28 mouse cellular contexts compared by ENCODE assay signal in genomic region chr19:27828316-27828715, GRCm38 (mm10).
A peak's percentile ranks its signal among the peaks of the same experiment; 100 is the strongest.
DNase-seq lines count a peak whose midpoint lies in the region; ATAC-seq and TF ChIP-seq lines count a peak whose summit lies in the region.
"Had no signal": no experiment of that assay in that cellular context is flagged by ENCODE, and none has a peak within 500 bp of the region (broad histone marks: within the 10 kb centered on the region; RNA-seq: fewer than 3 reads in every experiment).

No protein-coding gene starts in this region.

- H3K9me3 ChIP-seq in hindbrain, postnatal 0 days (ENCODE audit: low read length), result no peaks in the 10 kb centered on the region
- H3K9me3 ChIP-seq in hindbrain, embryonic 11.5 days (ENCODE audit: control insufficient read depth, low read length), result no peaks in the 10 kb centered on the region
- H3K9me3 ChIP-seq: embryonic facial prominence, embryonic 12.5 days; embryonic facial prominence, embryonic 15.5 days; forebrain, embryonic 12.5 days; heart, embryonic 10.5 days; heart, embryonic 13.5 days; hindbrain, embryonic 12.5 days; hindbrain, embryonic 15.5 days had no signal

- H3K4me1 ChIP-seq in hindbrain, postnatal 0 days (ENCODE audit: insufficient read depth, low read length), result no peaks in the 10 kb centered on the region
- H3K4me1 ChIP-seq in hindbrain, embryonic 11.5 days (replicated peaks; ENCODE audit: control insufficient read depth, insufficient read depth, low read length), result no peaks in the 10 kb centered on the region
- H3K4me1 ChIP-seq: embryonic facial prominence, embryonic 12.5 days; embryonic facial prominence, embryonic 15.5 days; hindbrain, embryonic 12.5 days; hindbrain, embryonic 15.5 days had no signal

- no peak for ATAC-seq in hindbrain, postnatal 0 days
- ATAC-seq in hindbrain, embryonic 11.5 days (ENCODE audit: low FRiP score), result no peak
- ATAC-seq in activated CD4-positive, CD25-positive, alpha-beta regulatory T cell, adult 4 months, result no peak
- ATAC-seq: forebrain, embryonic 16.5 days; intestine, embryonic 16.5 days had no signal

- H3K4me2 ChIP-seq in hindbrain, postnatal 0 days (ENCODE audit: low read depth, low read length), result no peak overlapping the region
- H3K4me2 ChIP-seq in hindbrain, embryonic 11.5 days (replicated peaks; ENCODE audit: low read depth, low read length), result no peak overlapping the region
- H3K4me2 ChIP-seq: embryonic facial prominence, embryonic 12.5 days; embryonic facial prominence, embryonic 15.5 days; forebrain, embryonic 12.5 days; heart, embryonic 13.5 days; hindbrain, embryonic 12.5 days; hindbrain, embryonic 15.5 days had no signal

- H3K27ac ChIP-seq in hindbrain, postnatal 0 days, result no peak overlapping the region
- no peak overlapping the region for H3K27ac ChIP-seq in hindbrain, embryonic 11.5 days (ENCODE audit: low read depth, low read length)
- H3K27ac ChIP-seq: embryonic facial prominence, embryonic 12.5 days; embryonic facial prominence, embryonic 15.5 days; forebrain, embryonic 12.5 days; heart, adult 2 months; heart, embryonic 10.5 days; heart, embryonic 13.5 days; hindbrain, embryonic 12.5 days; hindbrain, embryonic 15.5 days had no signal

- peak; percentile 6 to 13 for DNase-seq in cerebellum, postnatal 10 days
- DNase-seq in cerebellum, postnatal 14 days, result no peak
- peak; percentile 36 for DNase-seq in hindbrain, postnatal 0 days (ENCODE audit: low spot score)
- DNase-seq in hindbrain, embryonic 11.5 days (ENCODE audit: low spot score), result no peak
- peak; percentile 14 for DNase-seq in Muller cell, postnatal 12 days (ENCODE audit: inconsistent ontology term)
- DNase-seq in brain, adult 2 months (ENCODE audit: low read depth, low spot score), result peak; percentile 37
- DNase-seq in lung, adult 18-20 months, result no peak
- DNase-seq: adrenal gland, postnatal 10 days; adrenal gland, postnatal 36 days; cerebellum, adult 11-12 months; cerebellum, adult 8-10 months; cerebellum, postnatal 25 days; gastrocnemius, postnatal 10 days; gastrocnemius, postnatal 36 days; heart, adult 2 months; heart, postnatal 14 days; heart, postnatal 4 days; kidney, adult 18-20 months had no signal

- H3K27me3 ChIP-seq in hindbrain, postnatal 0 days (ENCODE audit: insufficient read depth, low read length), result no peaks in the 10 kb centered on the region
- no peaks in the 10 kb centered on the region for H3K27me3 ChIP-seq in hindbrain, embryonic 11.5 days (ENCODE audit: control insufficient read depth, insufficient read depth, low read length)
- H3K27me3 ChIP-seq: embryonic facial prominence, embryonic 12.5 days; embryonic facial prominence, embryonic 15.5 days; forebrain, embryonic 12.5 days; heart, embryonic 13.5 days; hindbrain, embryonic 12.5 days; hindbrain, embryonic 15.5 days had no signal

- H3K9ac ChIP-seq in hindbrain, postnatal 0 days (replicated peaks; ENCODE audit: low read length), result no peak overlapping the region
- no peak overlapping the region for H3K9ac ChIP-seq in hindbrain, embryonic 11.5 days (ENCODE audit: low read depth, low read length)
- H3K9ac ChIP-seq: embryonic facial prominence, embryonic 12.5 days; embryonic facial prominence, embryonic 15.5 days; forebrain, embryonic 12.5 days; heart, embryonic 13.5 days; hindbrain, embryonic 12.5 days; hindbrain, embryonic 15.5 days had no signal

- no peak overlapping the region for H3K4me3 ChIP-seq in hindbrain, postnatal 0 days (ENCODE audit: low read length)
- no peak overlapping the region for H3K4me3 ChIP-seq in hindbrain, embryonic 11.5 days (ENCODE audit: low read depth, low read length)
- H3K4me3 ChIP-seq: embryonic facial prominence, embryonic 12.5 days; embryonic facial prominence, embryonic 15.5 days; forebrain, embryonic 12.5 days; heart, adult 2 months; heart, embryonic 10.5 days; heart, embryonic 13.5 days; hindbrain, embryonic 12.5 days; hindbrain, embryonic 15.5 days had no signal

- TF ChIP-seq CTCF in hindbrain, postnatal 0 days (IDR thresholded peaks at IDR 0.05; ENCODE audit: low read depth), result no peak

- 63% methylated on average over 1 of the region's 1 CpGs for WGBS in hindbrain, postnatal 0 days
- WGBS in hindbrain, embryonic 11.5 days, result 88% methylated on average over 1 of the region's 1 CpGs

- H3K36me3 ChIP-seq in hindbrain, postnatal 0 days (ENCODE audit: insufficient read depth, low read length), result peaks cover 7% of the 10 kb centered on the region; the same call in 1 of the 2 replicates
- H3K36me3 ChIP-seq in hindbrain, embryonic 11.5 days (ENCODE audit: control insufficient read depth, insufficient read depth, low read length), result no peaks in the 10 kb centered on the region

Comparison
In these comparisons a context has a peak if more than half of its experiments do, and no peak if none do; other contexts are left out.
1. DNase-seq: peak in cerebellum, postnatal 10 days (2 of 2), hindbrain, postnatal 0 days (single experiment), Muller cell, postnatal 12 days (single experiment) and brain, adult 2 months (single experiment); none in cerebellum, postnatal 14 days (0 of 2), hindbrain, embryonic 11.5 days (single experiment) and lung, adult 18-20 months (0 of 2).